Mouse (Mus musculus): ENCODE results near the gene Trpm7.

The Trpm7 gene

DNA sequence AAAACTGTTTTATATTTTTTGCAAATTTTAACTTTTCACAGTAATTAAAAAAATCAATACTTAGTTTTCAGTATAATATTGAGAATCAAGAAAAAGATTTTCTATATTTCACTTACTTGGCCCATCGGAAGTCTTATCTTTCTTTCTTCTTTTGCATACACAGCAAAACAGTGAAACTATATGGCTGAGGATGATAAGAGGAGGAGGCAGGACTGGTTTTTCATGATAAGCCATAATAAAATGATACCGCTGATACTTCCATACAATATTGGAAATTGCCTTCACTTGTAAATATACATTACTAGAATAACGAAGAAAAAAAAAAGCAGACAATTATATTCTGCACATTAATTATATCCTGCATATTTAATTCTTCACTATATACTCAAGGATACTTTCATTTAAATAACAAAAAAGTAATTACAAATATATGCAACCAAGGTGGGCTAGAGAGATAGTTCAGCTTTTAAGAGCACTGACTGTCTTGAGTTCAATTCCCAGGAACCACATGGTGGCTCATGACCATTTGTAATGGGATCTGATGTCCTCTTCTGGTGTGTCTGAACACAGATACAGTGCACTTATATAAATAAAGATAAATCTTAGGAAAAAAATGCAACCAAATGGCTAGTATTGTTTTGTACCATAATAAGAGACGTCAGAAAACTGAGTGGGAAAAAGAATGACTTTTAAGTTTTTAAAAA lies 59.2 kb downstream of the Trpm7 start:
- no peak for DNase-seq (ENCODE audit: low spot score in 2 of 2)

DNA sequence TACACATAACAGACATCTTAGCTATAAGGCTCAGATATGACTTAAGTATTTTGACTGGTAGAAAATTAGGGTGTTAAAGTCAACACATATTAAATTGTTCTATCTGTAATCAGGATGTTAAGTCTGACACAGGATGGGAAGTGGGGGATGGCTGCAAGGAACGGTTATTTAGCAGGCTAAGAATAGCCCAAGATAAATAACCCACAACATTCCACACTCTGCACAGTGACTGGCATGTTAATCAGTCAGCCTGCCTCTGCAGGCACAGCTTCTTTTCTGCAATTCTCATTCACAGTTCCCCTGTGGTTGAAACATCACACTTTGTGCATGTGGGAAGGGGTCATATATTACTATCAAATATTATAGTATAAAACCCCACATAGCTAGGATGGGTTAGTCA lies 60.2 kb downstream of the Trpm7 start:
- DNase-seq (ENCODE audit: low spot score in 2 of 2), result no peak

DNA sequence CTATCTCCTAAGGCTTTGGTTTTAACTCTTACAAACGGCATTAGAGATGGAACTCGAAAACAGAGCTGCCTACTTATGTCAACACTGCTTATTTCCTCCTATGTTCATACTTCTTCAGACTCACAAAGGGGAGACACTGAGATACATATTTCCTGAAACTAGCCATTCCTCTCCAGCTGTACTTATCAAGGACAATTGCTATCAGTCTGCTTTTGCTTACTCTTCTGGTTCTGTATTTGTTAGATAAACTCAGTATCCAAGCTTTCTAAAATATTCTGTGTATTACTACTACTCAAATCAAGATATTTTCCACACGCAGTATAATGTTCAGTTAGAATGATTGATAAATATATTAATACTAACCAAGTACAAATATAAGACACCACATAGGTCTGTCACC lies 74.0 kb downstream of the Trpm7 start:
- no peak for DNase-seq (ENCODE audit: low spot score in 2 of 2)

DNA sequence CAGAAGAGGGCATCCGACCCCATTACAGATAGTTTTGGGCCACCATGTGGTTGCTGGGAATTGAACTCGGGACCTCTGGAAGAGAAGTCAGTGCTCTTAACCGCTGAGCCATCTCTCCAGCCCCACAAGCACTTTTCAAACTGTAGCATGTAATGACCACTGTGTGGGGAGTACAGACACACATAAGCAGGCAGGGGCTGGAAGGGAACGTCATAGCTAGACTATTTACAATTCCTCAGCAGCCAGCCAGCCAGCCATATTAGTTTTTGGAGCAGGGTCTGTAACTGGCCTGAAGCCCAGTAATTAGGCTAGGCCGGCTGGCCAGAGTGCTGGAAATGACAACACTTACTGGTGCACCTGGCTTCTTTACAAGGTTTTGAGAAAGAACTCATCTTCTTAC lies 77.6 kb downstream of the Trpm7 start:
- no peak for DNase-seq (ENCODE audit: low spot score in 2 of 2)

DNA sequence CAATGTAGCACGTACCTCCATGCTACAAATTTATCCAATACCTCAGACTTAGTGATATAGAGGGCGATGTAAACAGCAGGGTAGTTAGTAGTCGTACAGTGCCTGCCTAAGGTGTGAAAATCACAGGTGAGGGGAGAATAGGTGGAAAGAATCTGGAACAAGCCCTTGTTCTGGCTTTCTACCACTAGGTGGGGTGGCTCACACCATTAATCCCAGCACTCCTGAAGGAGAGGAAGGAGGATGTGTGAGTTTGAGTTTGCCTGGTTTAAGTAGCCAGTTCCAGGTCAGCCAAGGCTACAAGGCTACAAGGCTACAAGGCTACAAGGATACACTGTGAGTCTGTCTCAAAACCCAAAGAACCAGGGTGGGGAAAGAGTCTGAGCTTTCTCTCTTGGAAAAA lies 80.3 kb downstream of the Trpm7 start:
- DNase-seq (ENCODE audit: low spot score in 2 of 2), result no peak

DNA sequence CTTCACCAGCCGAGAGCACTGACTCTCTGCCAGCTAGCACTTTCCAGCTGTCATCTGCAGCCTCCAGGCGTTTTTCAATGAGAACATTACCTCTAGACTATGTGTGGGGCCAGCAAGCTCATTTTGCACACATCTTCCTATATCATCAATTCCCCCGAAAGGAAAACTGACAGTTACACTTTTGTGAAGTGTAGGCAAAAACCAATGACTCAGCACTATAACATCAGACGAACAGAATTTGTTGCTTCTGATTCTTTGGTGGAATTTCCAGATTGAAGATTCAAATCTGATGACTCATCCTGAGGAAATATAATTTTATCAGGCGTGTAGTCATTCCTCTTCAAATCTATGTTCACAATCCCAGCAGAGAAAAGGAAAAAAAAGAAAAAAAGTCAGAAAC lies 83.4 kb downstream of the Trpm7 start:
- no peak for DNase-seq (ENCODE audit: low spot score in 2 of 2)

DNA sequence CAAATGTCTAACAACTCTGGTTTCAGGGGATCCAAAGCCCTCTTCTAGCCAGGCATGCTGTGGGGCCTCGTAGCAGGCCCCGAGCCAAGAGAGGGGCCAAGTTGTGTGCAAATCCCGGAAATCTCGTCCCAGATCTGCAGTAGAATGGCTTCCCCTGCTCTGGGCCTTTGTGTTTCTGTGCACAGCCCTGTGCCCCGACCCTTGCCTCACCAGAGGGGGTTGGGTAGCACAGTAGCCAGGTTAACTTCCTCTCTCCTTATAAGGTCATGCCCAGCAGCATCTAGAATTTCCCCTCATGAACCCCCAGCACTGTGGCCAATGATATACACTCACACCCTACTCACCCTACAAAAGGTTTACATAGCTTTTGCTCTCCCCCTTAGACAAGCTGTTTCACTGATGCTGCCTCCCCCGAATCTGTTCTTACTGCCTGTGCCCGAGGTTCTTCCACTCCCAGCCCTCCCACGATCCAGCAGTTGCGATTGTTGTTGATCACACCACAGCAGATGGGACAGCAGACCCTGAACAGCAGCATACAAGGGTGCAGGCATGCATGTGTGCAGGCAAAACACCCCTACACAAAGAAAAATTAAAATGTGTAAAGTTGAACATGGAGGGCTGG lies 88.2 kb downstream of the Trpm7 start:
- peak; percentile 51 to 58 for DNase-seq (ENCODE audit: low spot score in 2 of 2)

DNA sequence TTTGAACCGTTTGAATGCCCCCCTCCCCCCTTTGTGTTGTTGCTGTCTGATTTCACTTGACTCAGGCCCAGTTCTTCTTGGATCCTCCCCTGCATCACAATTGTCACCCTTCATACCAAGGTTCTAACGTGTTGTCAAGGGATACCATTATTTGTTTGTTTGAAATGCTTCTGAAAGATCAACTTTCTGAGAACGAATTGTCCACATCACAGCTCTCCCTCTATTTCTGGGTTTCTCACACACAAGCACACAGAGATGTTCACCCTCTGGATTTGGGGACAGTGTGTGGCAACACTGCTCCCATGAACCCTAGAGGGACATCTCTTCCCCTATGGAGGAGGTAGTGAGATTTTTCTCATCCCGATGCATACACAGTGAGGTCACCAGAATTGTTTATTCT lies 92.7 kb downstream of the Trpm7 start, which contains the start of gene Usp50:
Gene Usp50, minus strand, starts transcription at position 101 of the 400 bp plus-strand sequence.
- DNase-seq (ENCODE audit: low spot score in 2 of 2), result no peak

DNA sequence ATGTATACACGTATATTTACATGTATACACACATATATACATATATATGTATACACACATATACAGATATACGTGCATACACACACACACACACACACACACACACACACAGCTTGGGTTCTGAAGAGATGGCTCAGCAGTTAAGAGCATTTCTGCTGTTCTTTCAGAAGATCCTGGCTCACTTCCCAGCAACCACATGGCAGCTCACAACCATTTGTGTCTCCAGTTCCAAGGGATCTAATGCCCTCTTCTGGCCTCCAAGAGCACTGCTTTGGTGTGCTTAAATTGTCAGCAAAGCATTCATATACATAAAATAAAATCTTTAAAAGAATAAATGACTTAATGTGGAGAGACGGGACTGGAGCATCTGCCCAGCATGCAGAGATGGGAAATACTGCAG lies 93.6 kb downstream of the Trpm7 start:
- DNase-seq (ENCODE audit: low spot score in 2 of 2), result peak in 1 of 2 experiments; percentile 79

DNA sequence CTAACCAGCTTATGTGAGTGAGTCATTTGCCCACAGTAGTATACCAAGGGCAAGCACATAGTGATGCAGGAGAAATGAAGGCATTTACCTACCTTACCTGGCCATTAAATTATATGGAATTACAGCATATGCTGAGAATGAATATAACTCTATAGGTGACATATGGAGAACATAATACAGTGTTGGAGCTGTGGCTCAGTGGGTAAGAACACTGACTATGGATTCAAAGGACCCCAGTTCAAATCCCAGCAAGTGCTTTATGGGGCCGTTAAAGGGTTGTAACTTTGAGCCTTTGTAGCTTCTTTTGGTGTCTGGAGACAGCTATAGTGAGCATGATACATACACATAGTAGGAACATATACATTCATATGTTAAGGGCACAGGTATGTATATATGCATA lies 94.6 kb downstream of the Trpm7 start:
- no peak for DNase-seq (ENCODE audit: low spot score in 2 of 2)

DNA sequence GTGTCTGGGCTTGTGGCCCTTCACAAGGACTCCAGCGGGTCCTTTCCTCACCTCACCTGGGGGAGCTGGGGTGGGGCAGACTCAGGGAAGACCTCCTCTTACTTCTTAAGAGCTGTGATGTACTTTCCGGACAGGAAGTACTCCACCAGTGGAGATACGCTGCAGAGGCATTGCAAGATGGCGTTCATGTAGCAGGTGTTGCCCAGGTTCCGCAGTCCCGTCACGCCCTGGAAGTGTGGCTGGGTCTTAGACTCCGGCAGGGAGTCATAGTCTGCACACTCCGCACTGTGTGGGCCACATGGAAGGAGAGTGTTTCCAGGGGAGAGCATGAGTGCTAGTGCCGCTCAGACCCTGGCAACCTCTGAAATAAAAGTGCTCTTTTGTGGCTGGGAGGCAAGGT lies 95.7 kb downstream of the Trpm7 start:
- DNase-seq (ENCODE audit: low spot score in 2 of 2), result no peak

DNA sequence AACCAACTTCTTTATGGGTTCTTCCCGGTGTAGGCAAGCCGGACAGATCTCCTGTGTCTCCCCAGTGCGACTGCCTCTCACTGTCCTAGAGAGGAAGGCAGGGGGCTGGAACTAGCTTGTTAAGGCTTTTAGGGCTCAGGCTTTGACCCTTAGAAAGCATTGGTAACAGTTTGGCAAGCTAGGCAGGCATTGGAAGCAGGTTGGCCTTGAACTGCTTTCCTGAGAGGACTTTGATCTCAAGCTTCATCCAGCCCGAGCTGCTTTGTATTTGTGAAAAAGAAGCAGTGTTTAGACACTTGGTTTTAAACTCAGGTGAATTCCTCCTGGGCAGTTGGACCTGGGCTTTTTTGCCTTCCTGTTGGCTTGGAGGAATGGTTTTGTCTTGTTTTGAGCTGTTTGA lies 97.2 kb downstream of the Trpm7 start:
- no peak for DNase-seq (ENCODE audit: low spot score in 2 of 2)

DNA sequence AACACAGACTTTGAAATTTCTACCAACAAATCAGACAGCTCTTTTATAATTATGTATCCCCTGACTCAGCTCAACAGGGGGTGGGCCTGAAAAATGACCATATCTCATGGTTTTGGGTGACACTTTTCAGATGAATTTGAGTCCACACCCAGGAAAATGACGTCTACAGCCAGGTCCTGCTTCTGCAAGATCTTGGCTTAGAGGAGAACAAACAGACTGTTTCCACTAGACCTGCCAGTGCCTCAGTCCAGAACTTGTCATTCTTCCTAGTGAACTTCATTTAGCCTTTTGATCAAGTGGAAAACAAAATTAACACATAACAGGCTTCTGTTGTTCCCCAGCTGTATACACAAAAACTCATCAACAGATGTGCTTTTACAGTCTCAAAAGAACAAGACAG lies 99.6 kb downstream of the Trpm7 start:
- DNase-seq (ENCODE audit: low spot score in 2 of 2), result no peak

DNA sequence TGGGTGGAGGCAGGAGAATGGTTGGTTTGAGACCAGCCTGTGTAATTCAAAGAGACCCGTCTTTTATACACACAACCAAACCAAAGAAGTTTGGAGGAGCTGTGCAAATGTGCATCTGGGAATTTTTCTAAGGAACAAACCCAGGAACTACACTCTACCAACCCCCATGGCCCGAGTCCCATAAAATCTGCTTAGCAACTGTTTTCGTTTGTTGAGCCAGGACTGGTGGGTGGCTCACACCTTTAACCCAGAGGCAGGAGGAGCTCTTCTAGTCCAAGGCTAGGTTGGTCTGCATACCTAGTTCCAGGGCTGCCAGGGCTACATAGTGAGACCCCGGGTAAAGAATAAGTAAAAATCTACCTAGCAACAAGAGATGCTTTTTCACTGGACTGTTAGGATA lies 100.1 kb downstream of the Trpm7 start:
- DNase-seq (ENCODE audit: low spot score in 2 of 2), result no peak

DNA sequence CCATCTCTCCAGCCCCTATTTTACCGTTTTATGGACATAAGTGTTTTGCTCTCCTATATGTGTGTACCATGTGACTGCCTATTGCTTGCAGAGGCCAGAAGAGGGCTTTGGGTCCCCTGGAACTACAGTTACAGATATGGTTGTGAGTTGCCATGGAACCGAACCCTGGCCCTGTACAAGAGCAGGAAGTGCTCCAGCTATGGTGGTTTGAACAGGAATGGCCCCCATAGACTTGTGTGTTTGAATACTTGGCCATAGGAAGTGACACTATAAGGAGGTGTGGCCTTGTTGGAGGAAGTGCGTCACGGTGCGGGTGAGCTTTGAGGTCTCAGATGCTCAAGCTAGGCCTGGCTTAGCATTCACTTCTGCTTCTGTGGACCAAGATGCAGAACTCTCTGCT lies 103.8 kb downstream of the Trpm7 start:
- no peak for DNase-seq (ENCODE audit: low spot score in 2 of 2)

DNA sequence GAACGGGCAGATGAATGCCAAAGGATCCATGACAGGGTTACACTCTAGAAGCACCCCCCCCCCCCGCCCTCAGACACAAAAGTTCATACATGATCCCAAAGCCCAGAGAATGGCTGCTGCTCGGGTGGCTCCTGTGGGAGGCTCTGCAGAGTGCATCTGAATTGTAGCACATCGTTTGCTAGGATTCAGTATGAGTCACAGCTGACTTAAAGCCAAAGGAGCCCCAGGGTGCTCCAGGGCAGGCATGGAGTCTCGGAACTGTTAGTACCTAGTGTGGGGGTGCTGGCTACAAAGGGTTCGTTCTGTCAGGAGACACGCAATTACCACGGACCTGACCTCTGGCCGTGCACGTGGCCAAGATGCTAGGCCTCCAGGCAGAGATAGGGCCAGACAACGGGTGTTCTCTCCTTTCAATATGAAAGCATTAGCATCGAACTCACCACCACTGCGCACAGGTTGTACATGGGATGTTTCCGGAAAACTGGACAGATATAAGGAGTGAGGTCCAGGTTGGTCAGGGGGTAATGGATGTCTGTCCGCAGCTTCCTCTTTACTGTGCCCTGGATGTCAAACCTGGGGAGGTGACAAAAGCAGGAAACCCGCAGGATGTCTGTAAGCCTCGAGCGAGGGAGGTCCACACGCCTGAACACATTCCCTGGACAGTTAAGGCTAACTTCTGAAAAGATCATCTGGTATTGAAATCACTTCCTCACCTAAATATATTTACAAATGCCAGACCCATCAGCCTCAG lies 106.4 kb downstream of the Trpm7 start:
- DNase-seq (ENCODE audit: low spot score in 2 of 2), result peak in 1 of 2 experiments; percentile 13

DNA sequence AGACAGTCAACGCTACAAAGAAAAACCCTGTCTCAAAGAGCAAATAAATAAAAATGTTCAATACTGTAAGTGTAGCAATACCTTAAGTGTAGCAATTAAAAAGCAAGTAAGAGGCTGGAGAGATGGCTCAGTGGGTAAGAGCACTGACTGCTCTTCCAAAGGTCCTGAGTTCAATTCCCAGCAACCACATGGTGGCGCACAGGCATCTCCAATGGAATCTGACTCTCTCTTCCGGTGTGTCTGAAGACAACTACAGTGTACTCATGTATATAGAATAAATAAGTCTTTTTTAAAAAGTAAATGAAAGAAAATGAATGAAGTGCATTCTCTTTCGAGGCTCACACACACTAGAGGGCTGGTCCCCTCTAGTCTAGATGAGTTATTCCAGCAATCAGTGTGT lies 107.8 kb downstream of the Trpm7 start:
- DNase-seq (ENCODE audit: low spot score in 2 of 2), result no peak

DNA sequence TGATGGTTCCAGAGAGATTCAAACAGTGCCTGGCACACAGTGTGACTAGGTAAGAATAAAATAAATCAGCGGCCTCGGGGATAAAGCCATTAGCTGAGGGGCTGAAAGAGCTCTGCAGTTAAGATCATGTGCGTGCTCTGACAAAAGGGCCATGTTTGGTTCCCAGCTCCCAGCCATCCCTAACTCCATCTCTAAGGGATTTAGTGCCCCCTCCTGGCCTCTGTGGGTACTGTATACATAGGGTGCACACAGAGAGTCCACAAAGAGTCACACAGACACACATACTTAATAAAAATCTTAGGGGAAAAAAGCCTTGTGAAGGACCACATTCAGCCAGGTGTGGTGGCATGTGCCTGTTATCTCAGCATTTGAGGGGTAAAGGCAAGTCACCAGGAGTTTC lies 108.4 kb downstream of the Trpm7 start:
- DNase-seq (ENCODE audit: low spot score in 2 of 2), result no peak

DNA sequence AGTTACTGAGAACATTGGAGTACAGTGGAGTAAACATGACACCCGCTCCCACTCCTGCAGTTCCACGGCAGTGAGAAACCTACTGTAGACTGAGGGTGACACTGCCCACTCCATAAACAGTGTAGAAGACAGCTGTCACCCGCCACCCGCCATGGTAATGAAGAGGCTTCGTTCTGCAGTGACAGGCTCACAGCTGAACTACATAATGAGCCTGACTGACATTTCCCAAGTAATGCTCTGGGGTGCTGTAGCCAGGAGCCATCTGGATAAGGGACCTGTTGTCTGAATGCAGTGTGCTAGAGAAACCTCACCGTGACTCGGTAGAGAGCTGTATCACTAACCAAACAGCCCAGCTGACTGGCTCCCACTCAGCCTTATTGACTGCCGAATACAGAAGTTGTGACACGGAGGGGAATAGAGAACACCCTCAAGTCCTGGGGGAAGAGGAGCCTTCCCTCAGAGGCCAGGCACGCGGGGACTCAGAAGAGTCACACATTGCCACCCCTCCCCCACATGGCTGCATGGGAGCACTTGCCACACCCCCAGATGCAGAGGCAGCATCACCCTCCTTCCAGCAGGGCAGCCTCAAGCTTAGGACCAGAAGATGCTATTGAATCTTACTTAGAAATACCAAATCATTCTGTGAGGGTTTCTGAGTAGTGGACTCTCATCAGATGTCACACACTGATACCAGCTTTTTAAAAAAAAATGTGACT lies 110.0 kb downstream of the Trpm7 start:
- DNase-seq (ENCODE audit: low spot score in 2 of 2), result peak; percentile 28 to 34

DNA sequence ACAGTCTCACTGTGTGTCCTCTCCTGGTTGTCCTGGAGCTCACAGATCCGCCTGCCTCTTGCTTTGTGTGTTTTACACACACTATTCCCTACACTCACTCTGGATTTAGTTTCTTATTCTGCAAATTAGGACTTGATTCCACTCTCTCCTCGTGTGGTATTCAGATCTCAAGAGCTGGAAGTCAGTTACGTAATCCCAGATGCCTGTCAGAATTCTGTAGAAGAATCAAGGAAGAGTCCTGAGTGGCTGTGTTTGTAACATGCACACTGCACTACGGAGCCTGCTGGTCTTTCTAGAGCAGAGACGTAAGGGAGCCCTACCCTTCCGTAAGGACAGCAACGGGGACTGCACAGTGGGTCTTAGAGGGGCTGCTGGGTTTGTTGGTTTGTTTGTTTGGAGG lies 116.7 kb downstream of the Trpm7 start:
- DNase-seq (ENCODE audit: low spot score in 2 of 2), result no peak

DNA sequence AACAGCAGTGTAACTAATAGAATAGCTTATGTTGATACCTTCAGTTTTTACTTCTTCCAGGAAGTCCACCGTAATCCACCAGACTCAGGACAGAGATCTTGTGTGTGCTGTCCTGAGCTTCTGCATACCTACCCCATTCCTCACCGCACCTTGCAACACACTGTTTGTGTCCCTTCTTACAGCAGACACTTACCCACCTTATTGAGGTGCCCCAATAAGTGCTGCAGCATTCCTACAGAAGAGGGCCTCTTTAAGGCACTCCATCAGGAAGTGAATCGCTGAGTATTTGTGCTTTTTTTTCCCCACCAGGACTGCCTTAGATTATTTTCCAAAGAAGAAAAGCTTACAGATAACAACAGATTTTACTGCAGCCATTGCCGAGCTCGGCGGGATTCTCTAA lies 120.4 kb downstream of the Trpm7 start:
- no peak for DNase-seq (ENCODE audit: low spot score in 2 of 2)

DNA sequence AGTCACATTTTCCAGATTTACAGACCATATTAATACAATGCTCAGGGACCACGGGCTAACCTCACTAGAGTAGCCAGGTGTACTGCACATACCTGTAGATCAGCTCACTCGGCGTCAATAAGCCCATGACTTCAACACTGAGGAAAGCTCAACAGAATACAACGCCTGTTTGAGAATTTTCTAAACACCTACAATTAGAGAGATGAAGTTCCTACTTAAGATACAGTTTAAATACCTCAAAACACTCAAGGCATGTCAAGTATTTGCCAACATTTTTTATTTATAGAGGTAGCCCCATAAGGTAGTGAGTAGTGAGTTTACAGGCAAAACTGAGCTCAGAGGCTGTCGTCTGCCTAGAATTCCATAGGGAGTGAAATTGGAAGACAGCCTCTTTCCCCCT lies 132.6 kb downstream of the Trpm7 start:
- DNase-seq (ENCODE audit: low spot score in 2 of 2), result no peak
